Mouse (Mus musculus) colon, adult 2 months (tissue): ENCODE measurements around the gene Ramp1. TPM values are rescaled to one million over a fixed set of nuclear protein-coding genes. Genes with fewer than 3 reads are reported as not detected.

Experiments used
- polyA plus RNA-seq: library from polyadenylated mRNA; depleted of rRNA; stranded (reverse); fragments of >200 nt; gene quantifications from 2 replicates; pipeline ENCODE4 v1.2.3, GENCODE M21; 2012; rRNA removed

The Ramp1 gene
- 108 and 137 TPM in 2 replicates for polyA plus RNA-seq

DNA sequence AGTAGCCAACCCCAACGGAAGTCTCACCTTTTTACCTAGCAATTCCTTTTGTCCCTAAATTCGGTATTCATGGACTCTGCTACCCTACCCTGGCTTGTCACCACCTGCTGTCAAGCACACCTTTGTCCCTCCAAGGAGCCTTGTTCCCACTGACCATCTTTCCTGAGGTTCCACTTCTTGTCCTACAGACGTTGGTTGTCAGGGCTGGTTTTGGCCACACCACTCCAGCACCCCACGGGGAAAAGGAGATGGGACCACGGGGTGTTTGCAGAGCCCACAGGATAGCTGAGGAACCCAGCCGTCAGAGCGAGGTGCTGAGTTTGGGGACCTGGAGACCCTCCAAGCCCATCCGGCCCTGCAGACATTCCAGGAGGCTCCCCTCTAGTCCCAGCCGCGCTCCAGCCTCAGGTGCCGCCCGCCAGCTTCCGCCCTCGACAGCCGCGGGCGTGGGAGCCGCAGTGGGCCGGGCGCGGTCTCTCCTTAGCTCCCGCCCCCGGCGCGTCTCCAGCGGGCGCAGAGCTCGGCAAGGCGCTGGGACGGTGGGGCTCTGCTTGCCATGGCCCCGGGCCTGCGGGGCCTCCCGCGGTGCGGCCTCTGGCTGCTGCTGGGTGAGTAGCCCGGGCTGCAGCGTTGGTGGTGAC is at the start of gene Ramp1:
Gene Ramp1, plus strand, starts transcription at position 290 of the 641 bp plus-strand sequence.

GRCm38 (mm10) chr1:91144813-91145212 is 34.8 kb upstream of the Ramp1 start, which contains the start of gene Rbm44:
Gene Rbm44, plus strand, starts transcription at chr1:91145089.

DNA sequence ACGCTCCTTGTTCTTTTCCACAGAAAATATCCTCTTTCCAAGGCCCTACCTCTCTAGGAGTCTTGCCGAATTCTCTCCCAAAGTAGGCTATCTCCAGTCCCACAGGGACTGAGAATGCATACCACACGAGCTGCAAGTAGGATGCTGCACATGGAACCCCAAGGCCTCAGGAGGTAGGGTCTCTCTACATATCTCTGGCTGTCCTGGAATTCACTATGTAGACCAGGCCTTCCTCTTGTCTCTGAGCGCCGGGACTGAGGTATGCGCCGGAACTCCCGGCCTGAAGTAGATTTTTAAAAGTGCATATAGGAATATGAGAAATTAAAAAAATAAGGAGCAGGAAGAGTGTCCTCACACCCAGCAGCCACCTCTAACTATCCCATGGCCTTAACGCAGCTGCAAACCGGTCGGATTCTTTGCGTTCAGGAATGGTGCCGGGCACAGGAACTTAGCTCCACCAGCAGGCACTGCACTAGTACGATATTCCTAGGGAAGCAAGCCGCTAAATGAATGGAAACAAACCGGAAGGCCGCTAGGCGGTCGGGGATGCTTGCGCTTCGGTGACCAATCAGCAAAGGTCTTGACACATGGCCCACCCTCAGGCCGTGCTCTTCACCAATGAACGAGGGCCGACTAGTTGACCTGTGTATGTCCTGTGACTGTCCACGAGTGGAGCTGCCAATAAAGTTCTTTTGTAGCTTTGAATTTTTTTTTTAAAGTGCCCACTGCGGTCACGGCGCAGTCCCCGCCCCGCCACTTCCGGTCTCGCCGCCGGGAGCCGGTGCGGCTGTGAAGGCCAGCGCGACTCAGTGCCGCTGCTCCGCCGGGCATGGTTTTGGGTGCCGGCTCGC is 70.2 kb downstream of the Ramp1 start, which contains the start of gene Ube2f:
Gene Ube2f, plus strand, starts transcription at position 741 of the 851 bp plus-strand sequence.

Other genes starting within 250 kb of the Ramp1 start
- not detected in 2 replicates for gene Prlh, start 226.7 kb upstream of the Ramp1 start, polyA plus RNA-seq
- gene Rab17, start 210.2 kb upstream of the Ramp1 start, polyA plus RNA-seq = 7.5 and 14.8 TPM in 2 replicates
- 16.3 and 22.3 TPM in 2 replicates for gene Lrrfip1, start 181.1 kb upstream of the Ramp1 start, polyA plus RNA-seq
- not detected in 2 replicates for gene Rbm44, start 34.7 kb upstream of the Ramp1 start, polyA plus RNA-seq
- 24.7 and 25.8 TPM in 2 replicates for gene Ube2f, start 70.5 kb downstream of the Ramp1 start, polyA plus RNA-seq
- 17.8 and 19.6 TPM in 2 replicates for gene Scly, start 118.5 kb downstream of the Ramp1 start, polyA plus RNA-seq
- 0.08 and 0.20 TPM in 2 replicates for gene Espnl, start 142.3 kb downstream of the Ramp1 start, polyA plus RNA-seq
- 4.3 and 4.9 TPM in 2 replicates for gene Klhl30, start 171.2 kb downstream of the Ramp1 start, polyA plus RNA-seq
- 10.5 and 12.9 TPM in 2 replicates for gene Erfe, start 186.6 kb downstream of the Ramp1 start, polyA plus RNA-seq
- gene Ilkap, start 219.0 kb downstream of the Ramp1 start, polyA plus RNA-seq = 47.9 and 49.3 TPM in 2 replicates
- gene Hes6, start 234.2 kb downstream of the Ramp1 start, polyA plus RNA-seq = 150 and 162 TPM in 2 replicates